Mouse (Mus musculus) hindbrain, embryonic 12.5 days (tissue): ENCODE data around the gene Kcnip1. TPM values are rescaled to one million over a fixed set of nuclear protein-coding genes. Genes with fewer than 3 reads are reported as not detected.

Experiments
- ATAC-seq: fragments of 200-750 bp; cut with Nextera tagmentation; 2 replicates; pipeline ENCODE4 v1.8.0; 2017; ENCODE audit warnings: moderate TSS enrichment; ENCODE audit not compliant: low FRiP score
- H3K27ac ChIP-seq: fragments of 300-500 bp; sonication (generic); 2 replicates; pipeline ENCODE4 v1.5.1; 2016; ENCODE audit warnings: mild to moderate bottlenecking
- H3K27me3 ChIP-seq: fragments of 300-500 bp; sonication (generic); 2 replicates; pipeline ENCODE4 v1.6.1; 2016; ENCODE audit warnings: mild to moderate bottlenecking
- H3K36me3 ChIP-seq: fragments of 300-500 bp; sonication (generic); 2 replicates; pipeline ENCODE4 v1.6.1; 2016; ENCODE audit warnings: mild to moderate bottlenecking
- H3K4me1 ChIP-seq: fragments of 300-500 bp; sonication (generic); 2 replicates; pipeline ENCODE4 v1.6.1; 2016
- H3K4me2 ChIP-seq: fragments of 300-500 bp; sonication (generic); replicated peaks from 2 replicates; pipeline ENCODE4 v1.6.1; 2016; ENCODE audit warnings: mild to moderate bottlenecking
- H3K4me3 ChIP-seq: fragments of 300-500 bp; sonication (generic); 2 replicates; pipeline ENCODE4 v1.5.1; 2016; ENCODE audit warnings: mild to moderate bottlenecking
- H3K9ac ChIP-seq: fragments of 300-500 bp; sonication (generic); 2 replicates; pipeline ENCODE4 v1.6.1; 2016; ENCODE audit warnings: mild to moderate bottlenecking, moderate library complexity
- H3K9me3 ChIP-seq: fragments of 300-500 bp; sonication (generic); replicated peaks from 2 replicates; pipeline ENCODE4 v1.6.1; 2016; ENCODE audit warnings: mild to moderate bottlenecking
- WGBS: fragments of 180-500 bp; shearing (Covaris S2); methylation state at CpG from one replicate; pipeline ENCODE4 v1.1.7; 2016; 5-methylcytosine and 5-hydroxymethylcytosine counted together
- polyA plus RNA-seq: library from polyadenylated mRNA; unstranded; fragments of >200 nt; fragmentation: Nextera tagmentation; extraction: Ambion mirVana; gene quantifications from 2 replicates; pipeline ENCODE4 v1.2.1, GENCODE M21; 2016

The Kcnip1 gene
- polyA plus RNA-seq, 1 experiment from 2014 or later: 31.4 TPM

- ATAC-seq: no peak
- no peak overlapping the region for H3K9ac ChIP-seq
- H3K4me3 ChIP-seq: no peak overlapping the region
- no peak overlapping the region for H3K4me2 ChIP-seq
- no peaks in the 10 kb centered on the region for H3K36me3 ChIP-seq
- no peaks in the 10 kb centered on the region for H3K27me3 ChIP-seq
- H3K9me3 ChIP-seq: no peaks in the 10 kb centered on the region
- H3K27ac ChIP-seq: no peak overlapping the region
- 41% methylated on average over 5 of the region's 5 CpGs for WGBS
- H3K4me1 ChIP-seq: no peaks in the 10 kb centered on the region
These were observed 41.8 kb downstream of the Kcnip1 start for GRCm38 (mm10) chr11:33951155-33951554.

DNA sequence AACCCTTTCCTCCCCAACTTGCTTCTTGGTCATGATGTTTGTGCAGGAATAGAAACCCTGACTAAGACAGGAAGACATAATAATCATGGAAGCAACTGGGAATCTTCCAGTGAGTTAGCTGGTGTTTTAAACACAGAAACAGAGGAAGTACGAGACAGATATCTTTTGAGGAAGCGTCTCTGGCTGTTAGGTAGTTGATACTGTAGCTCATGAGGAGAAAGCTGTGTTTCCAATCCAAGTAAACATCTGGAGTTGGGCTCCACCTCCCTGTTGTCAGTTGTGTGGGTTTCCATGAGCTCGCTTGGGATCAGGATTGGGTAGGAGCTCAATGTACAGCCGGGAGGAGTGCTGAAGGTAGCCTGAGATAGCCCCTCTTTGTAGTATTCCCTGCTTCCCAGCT lies 46.5 kb downstream of the Kcnip1 start:
- H3K4me2 ChIP-seq: no peak overlapping the region
- no peaks in the 10 kb centered on the region for H3K27me3 ChIP-seq
- H3K36me3 ChIP-seq: no peaks in the 10 kb centered on the region
- no peaks in the 10 kb centered on the region for H3K4me1 ChIP-seq
- no peak for ATAC-seq
- no peaks in the 10 kb centered on the region for H3K9me3 ChIP-seq
- no peak overlapping the region for H3K27ac ChIP-seq
- no peak overlapping the region for H3K4me3 ChIP-seq
- H3K9ac ChIP-seq: no peak overlapping the region
- WGBS: 86% methylated on average over 4 of the region's 4 CpGs

GRCm38 (mm10) chr11:33944786-33945328 lies 48.1 kb downstream of the Kcnip1 start:
- Histone ChIP-seq H3K4me3 (no peak overlapping the region), H3K4me1 (no peaks in the 10 kb centered on the region), H3K36me3 (no peaks in the 10 kb centered on the region), H3K9me3 (no peaks in the 10 kb centered on the region), H3K9ac (no peak overlapping the region), H3K27ac (no peak overlapping the region), H3K27me3 (no peaks in the 10 kb centered on the region), H3K4me2 (no peak overlapping the region)
- no peak for ATAC-seq
- 87% methylated on average over 9 of the region's 9 CpGs for WGBS

- H3K36me3 ChIP-seq: no peaks in the 10 kb centered on the region
- no peaks in the 10 kb centered on the region for H3K27me3 ChIP-seq
- no peak overlapping the region for H3K9ac ChIP-seq
- H3K4me3 ChIP-seq: no peak overlapping the region
- no peaks in the 10 kb centered on the region for H3K4me1 ChIP-seq
- 63% methylated on average over 4 of the region's 4 CpGs for WGBS
- no peak for ATAC-seq
- no peak overlapping the region for H3K27ac ChIP-seq
- H3K9me3 ChIP-seq: no peaks in the 10 kb centered on the region
- H3K4me2 ChIP-seq: no peak overlapping the region
These were observed 48.7 kb downstream of the Kcnip1 start for GRCm38 (mm10) chr11:33944067-33944785.

DNA sequence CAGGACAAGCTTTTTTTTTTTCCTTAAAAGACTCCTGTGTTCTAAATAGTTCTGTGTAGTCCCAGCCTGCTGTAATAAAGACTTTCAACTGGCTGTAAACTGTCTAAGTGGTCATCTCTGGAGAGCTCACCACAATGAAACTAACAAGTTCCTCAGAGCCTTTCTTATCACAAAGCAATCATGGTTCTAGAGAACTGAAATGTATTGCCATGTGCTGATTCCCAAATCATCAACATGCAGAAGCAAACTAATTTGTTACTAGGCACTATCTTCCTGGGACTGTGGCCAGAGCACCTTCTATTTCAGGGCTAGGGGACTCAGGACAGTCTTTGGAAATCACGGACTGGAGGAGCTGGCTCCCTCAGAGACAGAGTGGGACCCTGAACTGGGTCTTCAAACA lies 49.4 kb downstream of the Kcnip1 start:
- Histone ChIP-seq H3K27ac (no peak overlapping the region), H3K4me2 (no peak overlapping the region)
- ATAC-seq: no peak

DNA sequence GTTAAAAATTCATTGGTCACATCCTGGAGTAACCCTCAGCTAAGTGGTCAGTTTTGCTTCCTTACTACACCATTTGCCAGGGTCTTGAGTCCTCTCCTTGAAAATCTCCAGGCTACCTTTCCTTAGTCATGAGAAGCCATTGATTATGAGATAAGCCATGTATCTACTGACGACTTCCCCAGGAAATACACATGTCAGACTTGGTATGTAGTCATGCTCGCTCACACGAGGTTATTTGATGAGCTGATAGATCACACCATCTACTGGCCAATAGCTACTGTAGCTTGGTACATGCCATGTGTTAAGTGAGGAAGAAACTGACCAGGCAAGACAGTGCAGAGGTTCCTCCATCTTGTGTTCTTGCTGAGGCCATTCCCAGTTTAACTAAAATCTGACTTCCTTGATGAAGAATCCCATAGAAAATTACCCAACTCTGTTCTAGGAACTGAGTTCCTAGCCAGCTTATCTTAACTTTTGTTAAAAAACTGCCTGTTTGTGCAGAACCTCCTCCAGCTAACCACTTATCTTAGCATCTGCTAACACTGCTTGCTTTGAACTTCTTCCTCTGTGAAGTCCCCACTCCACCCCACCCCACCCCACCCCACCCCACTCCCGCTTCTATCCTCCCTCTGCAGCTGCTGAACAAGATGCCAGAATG lies 53.4 kb downstream of the Kcnip1 start:
- Histone ChIP-seq H3K4me2 (no peak overlapping the region), H3K9me3 (no peaks in the 10 kb centered on the region), H3K9ac (no peak overlapping the region), H3K27ac (no peak overlapping the region), H3K27me3 (no peaks in the 10 kb centered on the region), H3K36me3 (no peaks in the 10 kb centered on the region), H3K4me3 (no peak overlapping the region), H3K4me1 (peaks cover 5% of the 10 kb centered on the region; the same call in 1 of the 2 replicates)
- WGBS: 81% methylated on average over 4 of the region's 4 CpGs
- no peak for ATAC-seq

More for the DNA sequence above, 49.4 kb downstream of the Kcnip1 start:
- no peaks in the 10 kb centered on the region for H3K9me3 ChIP-seq
- no peak overlapping the region for H3K4me3 ChIP-seq
- no peak overlapping the region for H3K9ac ChIP-seq
- 80% methylated on average over 1 of the region's 1 CpGs for WGBS
- H3K27me3 ChIP-seq: no peaks in the 10 kb centered on the region
- H3K4me1 ChIP-seq: peaks cover 2% of the 10 kb centered on the region; the same call in 1 of the 2 replicates
- H3K36me3 ChIP-seq: no peaks in the 10 kb centered on the region

GRCm38 (mm10) chr11:33938561-33939274 lies 54.2 kb downstream of the Kcnip1 start:
- Histone ChIP-seq H3K9ac (no peak overlapping the region), H3K36me3 (no peaks in the 10 kb centered on the region), H3K27me3 (no peaks in the 10 kb centered on the region), H3K27ac (no peak overlapping the region), H3K4me3 (no peak overlapping the region), H3K4me2 (no peak overlapping the region), H3K9me3 (no peaks in the 10 kb centered on the region), H3K4me1 (peaks cover 5% of the 10 kb centered on the region; the same call in 1 of the 2 replicates)
- ATAC-seq: no peak
- 50% methylated on average over 7 of the region's 7 CpGs for WGBS

DNA sequence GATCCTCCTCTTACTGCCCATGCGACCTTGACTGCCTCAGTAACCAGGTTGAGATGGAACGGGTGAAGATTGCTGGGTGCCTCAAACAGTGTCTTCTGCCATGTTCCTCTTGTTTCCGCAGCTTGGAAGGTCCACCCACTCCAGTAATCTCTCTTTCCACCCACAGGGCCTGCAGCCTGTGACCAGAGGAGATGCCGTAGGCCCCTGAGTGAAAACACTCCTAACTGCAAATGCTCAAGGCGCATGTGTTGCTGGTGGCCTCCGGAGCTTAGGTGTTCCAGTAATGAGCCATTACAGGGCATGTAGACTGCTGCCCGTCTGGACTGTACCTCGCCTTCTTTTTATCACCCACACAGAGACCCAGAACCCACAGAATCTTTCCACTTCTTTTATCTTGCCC lies 55.3 kb downstream of the Kcnip1 start:
- WGBS: 85% methylated on average over 8 of the region's 8 CpGs
- no peaks in the 10 kb centered on the region for H3K36me3 ChIP-seq

GRCm38 (mm10) chr11:33934286-33934685 lies 58.7 kb downstream of the Kcnip1 start:
- H3K9me3 ChIP-seq: no peaks in the 10 kb centered on the region
- 57% methylated on average over 9 of the region's 9 CpGs for WGBS
- H3K4me3 ChIP-seq: no peak overlapping the region
- no peak overlapping the region for H3K9ac ChIP-seq
- no peak for ATAC-seq
- no peak overlapping the region for H3K4me2 ChIP-seq
- no peaks in the 10 kb centered on the region for H3K27me3 ChIP-seq
- no peak overlapping the region for H3K27ac ChIP-seq
- no peaks in the 10 kb centered on the region for H3K36me3 ChIP-seq
- peaks cover 5% of the 10 kb centered on the region; the same call in 1 of the 2 replicates for H3K4me1 ChIP-seq

More for the DNA sequence above, 55.3 kb downstream of the Kcnip1 start:
- Histone ChIP-seq H3K9me3 (no peaks in the 10 kb centered on the region), H3K27me3 (no peaks in the 10 kb centered on the region), H3K27ac (no peak overlapping the region), H3K4me3 (no peak overlapping the region), H3K9ac (no peak overlapping the region), H3K4me2 (no peak overlapping the region), H3K4me1 (peaks cover 5% of the 10 kb centered on the region; the same call in 1 of the 2 replicates)
- no peak for ATAC-seq

- WGBS: 76% methylated on average over 18 of the region's 18 CpGs
- Histone ChIP-seq H3K9ac (no peak overlapping the region), H3K4me2 (no peak overlapping the region), H3K27me3 (peaks cover 5% of the 10 kb centered on the region; the same call in 1 of the 2 replicates), H3K36me3 (no peaks in the 10 kb centered on the region), H3K9me3 (no peaks in the 10 kb centered on the region), H3K27ac (no peak overlapping the region), H3K4me1 (no peaks in the 10 kb centered on the region), H3K4me3 (no peak overlapping the region)
- ATAC-seq: no peak
These were observed 60.4 kb downstream of the Kcnip1 start for GRCm38 (mm10) chr11:33932386-33933111.

GRCm38 (mm10) chr11:33931836-33932385 lies 61.0 kb downstream of the Kcnip1 start:
- no peaks in the 10 kb centered on the region for H3K36me3 ChIP-seq
- peaks cover 5% of the 10 kb centered on the region; the same call in 1 of the 2 replicates for H3K27me3 ChIP-seq
- H3K27ac ChIP-seq: no peak overlapping the region
- H3K9me3 ChIP-seq: no peaks in the 10 kb centered on the region
- no peak for ATAC-seq
- no peak overlapping the region for H3K9ac ChIP-seq
- no peak overlapping the region for H3K4me2 ChIP-seq
- H3K4me3 ChIP-seq: no peak overlapping the region
- 9% methylated on average over 9 of the region's 10 CpGs for WGBS
- H3K4me1 ChIP-seq: no peaks in the 10 kb centered on the region
